Mouse (Mus musculus): ENCODE results near the gene Efcab7. TPM values are rescaled to one million over a fixed set of nuclear protein-coding genes. Genes with fewer than 3 reads are reported as not detected.

The Efcab7 gene
- total RNA-seq, 2 experiments from 2014 or later: 5.5 to 5.9 TPM

DNA sequence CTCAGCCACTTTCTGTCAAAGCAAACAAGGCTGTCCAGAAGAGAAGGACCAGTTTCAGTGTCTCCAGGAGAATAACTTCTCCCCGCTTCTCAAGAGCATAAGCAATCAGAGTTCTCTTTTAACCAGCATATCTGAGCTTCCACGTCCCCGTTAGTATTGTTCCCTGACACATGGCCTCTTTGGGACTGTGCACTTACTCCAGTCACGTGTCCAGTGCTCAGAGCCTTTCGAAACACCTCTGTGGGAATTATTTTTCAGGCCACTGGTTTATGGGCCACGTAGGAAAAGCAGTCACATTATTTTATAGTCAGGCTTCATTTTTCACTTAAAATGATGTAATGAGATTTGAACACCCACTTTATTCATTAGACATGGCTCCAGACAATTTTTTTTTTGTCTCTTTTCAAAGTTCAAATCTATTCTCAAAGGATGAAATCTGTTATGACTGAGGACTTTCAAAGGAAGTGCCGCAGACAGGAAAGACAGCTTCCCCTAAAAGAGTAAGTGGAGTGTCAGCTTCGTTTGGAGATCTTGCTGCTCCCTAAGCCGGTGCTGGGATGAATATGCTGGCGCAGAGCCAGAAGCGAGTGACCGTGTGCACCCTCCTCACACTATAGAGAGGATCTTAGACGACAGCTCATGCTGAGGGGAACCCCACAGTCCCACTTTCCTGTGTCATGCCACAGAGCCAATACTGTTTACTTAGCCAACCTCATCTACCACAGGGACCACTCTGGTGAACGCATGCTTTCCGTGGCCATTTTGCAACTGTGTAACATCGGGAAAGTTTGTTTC is 110.9 kb downstream of the Efcab7 start:
- no peak for DNase-seq (ENCODE audit: low spot score in 2 of 2)
- intact Hi-C loops (cut with DNase I): no loop called here

DNA sequence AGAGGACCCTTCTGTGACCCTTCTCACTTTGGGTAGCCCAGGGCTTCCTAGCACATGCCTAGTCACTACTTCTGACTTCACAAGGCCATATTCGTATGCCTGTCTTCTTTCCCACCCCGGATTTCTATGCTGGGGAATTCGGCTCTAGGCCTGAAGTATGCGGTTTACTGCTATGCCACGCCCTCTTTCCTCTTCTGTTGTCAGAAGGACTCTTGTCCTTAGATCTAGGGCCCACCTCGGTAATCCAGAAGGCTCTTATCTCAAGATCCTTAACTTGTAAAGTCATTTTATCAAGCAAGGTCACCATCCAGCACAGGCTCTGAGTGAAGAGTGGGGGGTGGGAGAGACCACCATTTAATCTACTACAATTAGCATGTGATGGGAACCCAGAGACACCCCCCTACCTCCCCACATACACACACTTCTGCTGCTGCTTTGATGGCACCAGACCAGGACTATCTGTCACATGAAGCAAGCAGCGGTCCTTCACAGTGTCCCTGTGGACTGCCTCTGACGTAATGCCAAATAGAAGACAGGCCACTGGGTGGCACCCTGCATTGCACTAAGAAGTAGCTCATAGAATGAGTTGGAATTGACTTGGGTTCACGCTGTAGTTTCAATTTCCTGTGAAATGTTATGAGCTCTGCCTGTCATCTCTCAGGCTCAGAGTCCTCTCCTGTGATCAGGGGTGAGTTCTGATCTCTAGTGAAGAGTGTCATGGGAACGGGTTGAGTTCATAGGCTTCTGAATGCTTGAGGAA is 112.8 kb downstream of the Efcab7 start:
- intact Hi-C loops (cut with DNase I): no loop called here
- no peak for DNase-seq (ENCODE audit: low spot score in 2 of 2)

DNA sequence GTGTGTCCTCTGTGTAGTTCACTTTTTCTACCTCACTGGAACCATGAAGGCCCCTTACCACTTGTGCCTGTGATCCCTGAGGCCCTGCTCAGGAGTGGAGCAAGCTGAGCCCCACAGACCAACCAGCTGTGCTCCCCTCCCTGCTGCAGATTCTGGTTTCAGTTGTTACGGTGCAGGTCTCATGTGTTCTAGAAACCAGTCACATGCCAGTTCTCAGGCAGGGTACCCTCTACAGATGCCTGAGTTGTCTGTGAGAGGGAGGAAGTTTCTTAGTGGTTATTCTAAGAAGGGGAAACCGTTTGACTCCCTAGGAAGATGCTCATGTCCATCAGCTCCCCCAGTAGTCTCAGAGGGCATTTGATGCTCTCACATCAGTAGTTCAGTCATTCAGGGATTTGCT is 115.6 kb downstream of the Efcab7 start:
- DNase-seq (ENCODE audit: low spot score in 2 of 2): no peak
- intact Hi-C loops (cut with DNase I): loop anchor here (5.0 kb wide), 2 partner anchors 463 to 593 kb away; no protein-coding TSS in a partner anchor

GRCm38 (mm10) chr4:99945011-99945410 is 116.0 kb downstream of the Efcab7 start:
- DNase-seq (ENCODE audit: low spot score in 2 of 2): no peak
- intact Hi-C loops (cut with DNase I): loop anchor here (5.0 kb wide), 2 partner anchors 462 to 592 kb away; no protein-coding TSS in a partner anchor

DNA sequence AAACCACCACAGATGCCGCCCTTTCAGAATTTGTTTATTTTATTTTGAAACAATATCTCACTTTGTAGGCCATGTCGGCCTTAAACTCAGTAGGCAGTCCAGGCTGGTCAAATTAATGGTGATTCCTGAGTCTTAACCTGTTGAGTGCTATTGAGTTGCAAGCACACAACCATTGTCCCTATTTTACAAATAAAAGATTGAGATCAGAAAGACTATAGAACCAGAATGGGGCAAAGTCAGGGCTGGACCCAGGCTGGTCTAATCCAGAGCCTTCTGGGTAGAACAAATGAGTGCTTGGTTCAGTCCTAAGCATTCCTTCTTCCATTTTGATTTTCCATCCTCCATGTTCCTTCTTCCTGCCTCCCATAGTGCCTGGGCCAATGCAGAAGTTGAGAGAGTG is 117.5 kb downstream of the Efcab7 start:
- intact Hi-C loops (cut with DNase I): loop anchor here (2.0 to 5.0 kb wide), 3 partner anchors 82 to 591 kb away; no protein-coding TSS in a partner anchor
- no peak for DNase-seq (ENCODE audit: low spot score in 2 of 2)

DNA sequence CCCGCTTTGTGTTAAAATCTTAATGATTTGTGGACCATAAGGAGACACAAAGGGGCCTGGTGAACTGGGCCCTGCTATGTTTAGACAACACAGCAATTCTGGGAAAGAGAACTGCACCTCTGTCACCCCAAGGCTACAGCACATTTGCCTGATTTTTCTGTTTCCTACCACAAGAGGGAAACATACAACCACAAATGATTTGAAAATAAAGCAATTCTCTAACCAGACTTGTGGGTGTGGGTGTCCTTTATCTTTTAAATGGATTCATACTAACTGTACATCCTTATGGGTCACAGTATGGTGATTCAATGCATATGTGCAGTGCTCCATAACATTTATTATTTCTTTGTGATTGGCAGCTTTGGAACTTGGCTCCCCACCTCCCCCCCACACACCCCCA is 118.2 kb downstream of the Efcab7 start:
- DNase-seq (ENCODE audit: low spot score in 2 of 2): peak in 1 of 2 experiments; percentile 59

GRCm38 (mm10) chr4:99947896-99948295 is 118.9 kb downstream of the Efcab7 start:
- DNase-seq (ENCODE audit: low spot score in 2 of 2): no peak
- intact Hi-C loops (cut with DNase I): loop anchor here (2.0 to 5.0 kb wide), 3 partner anchors 81 to 589 kb away; no protein-coding TSS in a partner anchor

More for the DNA sequence above, 118.2 kb downstream of the Efcab7 start:
- intact Hi-C loops (cut with DNase I): loop anchor here (2.0 to 5.0 kb wide), 3 partner anchors 82 to 590 kb away; no protein-coding TSS in a partner anchor

- intact Hi-C loops (cut with DNase I): no loop called here
These were observed 124.9 kb downstream of the Efcab7 start for GRCm38 (mm10) chr4:99953904-99954303.

GRCm38 (mm10) chr4:99955396-99955795 is 126.4 kb downstream of the Efcab7 start:
- intact Hi-C loops (cut with DNase I): no loop called here

More at GRCm38 (mm10) chr4:99953904-99954303, 124.9 kb downstream of the Efcab7 start:
- no peak for DNase-seq (ENCODE audit: low spot score in 2 of 2)

DNA sequence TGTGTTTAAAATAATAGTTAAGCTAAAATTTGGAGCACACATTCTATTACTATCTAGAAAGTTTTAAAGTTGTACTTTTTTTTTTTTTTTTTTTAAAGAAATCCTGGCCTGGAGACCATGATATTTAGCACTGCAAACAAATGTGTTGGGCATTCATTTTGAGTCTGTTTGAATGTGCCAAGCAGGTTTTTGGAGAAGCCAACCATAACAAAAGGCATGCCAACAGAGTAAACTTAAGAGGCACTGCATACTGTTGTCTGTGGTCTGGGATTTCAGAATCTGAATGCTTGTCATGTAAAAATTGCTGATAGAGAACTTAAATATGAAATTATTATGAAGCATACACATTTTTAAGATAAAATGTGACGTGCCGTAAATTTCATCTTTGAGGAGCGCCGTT is 128.2 kb downstream of the Efcab7 start:
- intact Hi-C loops (cut with DNase I): no loop called here
- no peak for DNase-seq (ENCODE audit: low spot score in 2 of 2)

More at GRCm38 (mm10) chr4:99955396-99955795, 126.4 kb downstream of the Efcab7 start:
- DNase-seq (ENCODE audit: low spot score in 2 of 2): no peak

DNA sequence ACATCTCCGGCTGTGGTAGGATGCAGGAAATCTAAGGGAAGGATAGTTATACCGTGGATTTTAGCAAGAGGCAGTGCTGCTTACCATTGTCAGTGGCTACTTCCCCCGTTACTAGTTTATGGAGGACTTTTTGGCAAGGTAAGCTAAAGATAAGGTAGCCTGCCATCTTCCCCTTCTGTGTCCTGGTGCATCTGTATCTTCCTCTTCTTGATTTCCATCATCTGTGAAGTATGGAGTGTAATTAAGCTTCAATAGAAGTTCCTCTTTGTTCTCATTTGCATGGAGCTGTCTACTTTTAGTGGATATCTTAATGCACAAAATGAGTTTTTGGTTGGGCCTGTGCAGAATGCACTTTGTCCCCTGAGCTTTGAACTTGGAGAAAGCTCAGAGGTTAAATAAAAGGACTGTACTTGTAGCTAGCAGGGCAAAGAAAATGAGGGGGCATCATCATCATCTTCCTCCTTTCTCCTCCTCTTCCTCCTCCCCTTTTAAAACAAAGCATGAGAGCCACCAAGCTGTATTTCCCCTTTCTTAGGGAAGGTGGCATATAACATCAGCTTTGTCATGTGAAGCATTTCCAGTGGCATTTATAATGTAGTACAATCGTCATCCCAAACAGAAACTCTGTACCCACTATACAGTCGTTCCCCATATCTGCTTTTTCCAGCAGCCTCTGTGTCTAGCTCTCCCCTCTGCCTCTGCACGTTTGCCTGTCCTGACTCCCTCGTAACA is 129.3 kb downstream of the Efcab7 start:
- intact Hi-C loops (cut with DNase I): no loop called here
- DNase-seq (ENCODE audit: low spot score in 2 of 2): no peak

- intact Hi-C loops (cut with DNase I): no loop called here
- no peak for DNase-seq (ENCODE audit: low spot score in 2 of 2)
These were observed 130.3 kb downstream of the Efcab7 start for GRCm38 (mm10) chr4:99959308-99959707.

Other genes starting within 250 kb of the Efcab7 start
- not detected for gene Foxd3, start 172.9 kb upstream of the Efcab7 start, total RNA-seq (2021)
- 10 to 100 TPM; 11.4 to 13.1 TPM for gene Alg6, start 113.5 kb upstream of the Efcab7 start, total RNA-seq (2021)
- gene Pgm1, start 100.2 kb downstream of the Efcab7 start, total RNA-seq (2021): 10 to 100 TPM; 40.5 to 44.9 TPM
- 1 to 10 TPM; 2.5 to 4.0 TPM for gene Itgb3bp, start 100.6 kb downstream of the Efcab7 start, total RNA-seq (2021)